Mouse (Mus musculus): Measurements from ENCODE around the gene Pttg1.

The Pttg1 gene

GRCm38 (mm10) chr11:43425824-43426413 is at the start of gene Pttg1:
Gene Pttg1 (minus strand): TSS chr11:43426251.
- peak; percentile 84 for DNase-seq

DNA sequence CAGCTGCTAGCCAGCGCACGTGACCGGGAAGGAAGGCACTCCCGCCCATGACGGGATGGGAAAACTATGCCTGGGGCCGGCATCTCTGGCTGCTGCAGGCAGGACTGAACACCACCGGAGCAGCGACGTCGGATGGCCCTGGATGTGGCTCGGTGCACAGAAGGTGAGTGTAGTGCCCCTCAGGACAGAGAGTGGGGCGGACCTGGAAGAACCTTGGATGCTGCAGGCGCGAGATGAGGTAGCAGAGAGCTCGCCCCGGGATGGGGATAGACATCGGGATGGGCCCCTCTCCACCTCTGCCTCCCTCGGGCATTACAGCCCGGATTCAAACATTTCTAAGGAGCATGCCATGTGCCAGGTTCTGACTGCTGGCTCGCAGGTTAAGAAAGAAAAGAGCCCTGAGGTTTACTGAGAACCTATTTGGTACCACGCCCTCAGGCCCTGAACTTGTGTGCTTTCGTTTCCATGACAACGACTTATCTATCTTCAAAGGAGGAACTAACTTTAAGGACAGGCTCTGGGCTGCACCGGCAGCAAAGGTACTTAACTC is 48.2 kb upstream of the Pttg1 start, which contains the start of gene C1qtnf2:
C1qtnf2 (plus strand) TSS at position 52 of the 550 bp plus-strand sequence.
- no peak for DNase-seq

DNA sequence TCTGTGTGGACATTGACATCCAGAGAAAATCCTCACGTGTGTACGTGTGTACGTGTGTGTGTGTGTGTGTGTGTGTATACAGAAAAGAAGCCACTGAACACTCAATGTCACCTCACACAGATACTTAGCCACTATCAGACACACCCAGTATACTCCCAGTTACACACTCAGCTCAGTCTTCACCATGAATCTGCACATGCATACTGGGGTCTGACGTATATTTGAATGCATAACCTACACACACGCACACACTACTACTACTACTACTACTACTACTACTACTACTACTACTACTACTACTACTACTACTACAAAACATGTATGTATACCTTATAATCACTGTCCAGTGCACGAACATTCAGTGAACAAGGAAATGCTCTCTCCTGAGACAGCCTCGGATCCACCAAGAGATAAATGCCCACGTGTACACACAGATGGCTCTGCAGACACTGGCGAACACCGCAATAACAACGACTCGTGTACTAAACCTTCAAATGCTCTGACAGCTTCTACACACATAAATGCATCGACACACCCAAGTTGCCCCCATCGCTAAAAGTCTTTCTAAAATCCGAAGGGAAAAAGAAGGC is 47.7 kb upstream of the Pttg1 start:
- no peak for DNase-seq

- no peak for DNase-seq
Observed at GRCm38 (mm10) chr11:43473115-43473514, 47.1 kb upstream of the Pttg1 start.

GRCm38 (mm10) chr11:43470881-43471820 is 45.1 kb upstream of the Pttg1 start:
- DNase-seq: no peak

DNA sequence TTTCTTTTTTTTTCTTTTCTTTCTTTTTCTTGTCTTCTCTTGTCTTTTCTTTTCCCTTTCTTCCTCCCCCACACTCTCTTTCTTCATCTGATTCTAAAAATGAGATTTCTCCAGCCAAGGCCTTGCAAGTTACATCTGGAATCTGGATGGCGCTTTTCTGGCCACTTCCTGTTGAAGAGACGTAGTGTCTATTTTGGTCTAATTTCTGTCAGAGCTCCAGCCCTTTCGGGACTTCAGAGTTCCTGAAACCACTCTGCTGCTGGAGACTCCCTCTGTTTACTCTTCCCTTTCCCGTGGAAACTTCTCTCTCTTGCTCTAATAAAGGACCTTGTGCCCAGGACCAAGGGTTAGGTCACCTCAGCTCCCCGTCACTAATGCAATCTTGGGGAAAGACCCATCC is 44.1 kb upstream of the Pttg1 start:
- no peak for DNase-seq

- no peak for DNase-seq
Observed at GRCm38 (mm10) chr11:43463204-43463603, 37.2 kb upstream of the Pttg1 start.

DNA sequence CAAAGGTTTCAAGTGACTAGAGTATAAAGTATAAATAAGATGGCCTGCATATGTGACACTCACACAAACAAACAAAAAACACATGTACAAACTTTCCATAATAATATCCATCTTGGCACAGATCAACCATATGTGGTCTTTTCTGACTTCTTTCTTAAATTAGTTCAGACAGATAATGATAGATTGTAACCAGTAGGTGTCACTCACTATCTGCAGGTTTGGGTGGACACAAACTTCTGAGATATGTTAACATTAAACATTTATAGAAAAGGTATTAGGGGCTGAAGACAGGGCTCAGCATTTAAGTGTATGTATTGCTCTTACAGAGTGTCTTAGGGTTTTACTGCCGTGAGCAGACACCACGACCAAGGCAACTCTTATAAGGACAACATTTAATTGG is 26.2 kb upstream of the Pttg1 start:
- no peak for DNase-seq

GRCm38 (mm10) chr11:43451322-43451721 is 25.3 kb upstream of the Pttg1 start:
- no peak for DNase-seq

- no peak for DNase-seq
Observed at GRCm38 (mm10) chr11:43449916-43450315, 23.9 kb upstream of the Pttg1 start.

DNA sequence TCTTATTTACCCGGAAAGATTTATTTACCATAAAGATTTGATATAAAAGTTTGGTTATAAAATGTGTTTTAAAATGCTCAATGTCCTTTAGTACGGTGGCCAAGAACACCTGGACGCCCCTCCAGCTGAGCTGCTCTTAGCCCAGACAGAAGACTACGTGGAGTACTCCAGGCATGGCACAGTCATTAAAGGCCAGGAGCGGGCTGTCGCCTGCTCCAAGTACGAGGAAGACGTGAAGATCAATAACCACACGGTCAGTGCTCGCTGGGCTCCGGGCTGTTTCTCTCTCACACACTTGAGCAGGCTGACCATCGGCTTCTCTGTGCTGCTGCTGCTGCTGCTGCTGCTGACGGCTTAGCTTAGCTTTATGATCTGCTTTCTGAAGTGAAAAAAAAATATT is 17.1 kb upstream of the Pttg1 start:
- DNase-seq: no peak

GRCm38 (mm10) chr11:43441121-43441520 is 15.1 kb upstream of the Pttg1 start:
- DNase-seq: no peak

- no peak for DNase-seq
Observed at GRCm38 (mm10) chr11:43434024-43434407, 8.0 kb upstream of the Pttg1 start.

DNA sequence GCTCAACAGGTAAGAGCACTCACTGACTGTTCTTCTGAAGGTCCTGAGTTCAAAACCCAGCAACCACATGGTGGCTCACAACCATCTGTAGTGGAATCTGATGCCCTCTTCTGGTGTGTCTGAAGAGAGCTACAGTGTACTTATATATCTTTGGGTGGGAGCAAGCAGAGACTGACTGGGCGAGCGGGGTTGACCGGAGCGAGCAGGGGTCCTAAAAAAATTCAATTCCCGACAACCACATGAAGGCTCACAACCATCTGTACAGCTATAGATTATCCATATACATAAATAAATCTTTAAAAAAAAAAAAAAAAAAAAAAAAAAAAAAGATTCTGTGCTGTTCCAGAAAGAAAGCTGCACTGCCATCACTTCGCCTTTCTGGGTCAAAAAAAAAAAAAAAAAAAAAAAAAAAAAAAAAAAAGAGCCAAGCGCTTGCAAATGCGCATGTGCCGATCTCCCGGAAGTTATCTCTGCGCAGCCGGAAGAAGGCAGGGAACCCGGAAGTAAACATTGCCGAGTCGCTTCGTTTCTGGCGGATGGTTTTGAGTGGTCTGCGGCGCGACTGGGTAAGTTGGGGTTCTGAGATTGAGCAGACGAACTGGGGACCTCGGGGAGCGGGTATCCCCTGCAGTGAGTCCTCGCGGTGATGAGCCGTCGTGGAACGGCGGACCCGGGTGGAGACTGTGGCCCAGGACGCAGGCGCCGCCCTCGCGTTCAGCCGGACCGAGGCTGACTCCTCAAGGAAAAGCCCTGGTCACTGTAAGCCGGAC is 7.4 kb upstream of the Pttg1 start, which contains the start of gene Slu7:
Slu7 (plus strand) TSS at position 491 of the 770 bp plus-strand sequence.
- DNase-seq: peak; percentile 56

DNA sequence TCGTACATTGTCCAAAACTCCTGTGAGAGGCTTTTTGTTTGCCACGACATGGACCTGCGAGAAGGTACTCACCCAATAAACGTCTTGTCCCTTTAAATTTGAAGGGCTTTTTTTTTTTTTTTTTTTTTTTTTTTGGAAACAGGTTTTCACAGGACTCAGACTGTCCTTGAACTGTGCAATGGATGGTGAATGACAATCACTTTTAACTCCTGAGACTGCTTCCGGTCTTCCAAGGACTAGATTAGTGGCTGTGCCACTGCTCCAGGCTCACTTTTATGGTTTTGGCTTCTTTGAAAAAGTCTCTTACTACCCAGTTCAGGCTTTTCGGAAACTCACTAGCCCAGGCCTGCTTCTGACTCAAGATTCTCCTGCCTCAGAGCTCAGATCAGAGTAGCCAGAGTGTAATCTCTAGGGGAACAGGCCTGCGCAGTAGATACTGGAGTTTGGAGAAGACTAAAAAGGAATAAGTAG is 398 bp upstream of the Pttg1 start:
- peak; percentile 26 for DNase-seq

DNA sequence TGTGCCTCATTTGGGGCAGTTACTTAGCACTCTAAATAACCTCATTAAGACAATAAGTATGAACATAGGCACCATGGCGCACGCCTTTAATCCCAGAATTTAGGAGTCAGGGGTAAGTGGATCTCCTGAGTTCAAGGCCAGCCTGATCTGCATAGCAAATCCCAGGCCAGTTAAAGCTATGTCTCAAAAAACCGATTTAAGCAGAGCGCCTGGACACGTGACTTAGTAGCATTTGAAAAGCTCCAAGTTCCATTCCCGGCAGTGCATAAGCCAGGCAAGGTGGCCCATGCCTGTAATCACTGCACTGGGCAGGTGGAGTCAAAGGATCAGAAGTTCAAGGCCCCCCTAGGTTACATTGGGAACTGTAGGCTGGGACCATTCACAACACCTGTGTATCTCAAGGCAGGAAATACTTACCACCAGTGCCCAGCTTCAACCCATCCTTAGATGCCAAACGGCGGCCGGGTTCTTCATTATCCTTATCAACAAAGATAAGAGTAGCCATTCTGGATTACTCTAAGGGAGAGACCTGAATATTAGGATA is 813 bp downstream of the Pttg1 start:
- no peak for DNase-seq

GRCm38 (mm10) chr11:43424386-43424785 is 1.7 kb downstream of the Pttg1 start:
- no peak for DNase-seq

- DNase-seq: no peak
Observed at GRCm38 (mm10) chr11:43417201-43417600, 8.8 kb downstream of the Pttg1 start.

DNA sequence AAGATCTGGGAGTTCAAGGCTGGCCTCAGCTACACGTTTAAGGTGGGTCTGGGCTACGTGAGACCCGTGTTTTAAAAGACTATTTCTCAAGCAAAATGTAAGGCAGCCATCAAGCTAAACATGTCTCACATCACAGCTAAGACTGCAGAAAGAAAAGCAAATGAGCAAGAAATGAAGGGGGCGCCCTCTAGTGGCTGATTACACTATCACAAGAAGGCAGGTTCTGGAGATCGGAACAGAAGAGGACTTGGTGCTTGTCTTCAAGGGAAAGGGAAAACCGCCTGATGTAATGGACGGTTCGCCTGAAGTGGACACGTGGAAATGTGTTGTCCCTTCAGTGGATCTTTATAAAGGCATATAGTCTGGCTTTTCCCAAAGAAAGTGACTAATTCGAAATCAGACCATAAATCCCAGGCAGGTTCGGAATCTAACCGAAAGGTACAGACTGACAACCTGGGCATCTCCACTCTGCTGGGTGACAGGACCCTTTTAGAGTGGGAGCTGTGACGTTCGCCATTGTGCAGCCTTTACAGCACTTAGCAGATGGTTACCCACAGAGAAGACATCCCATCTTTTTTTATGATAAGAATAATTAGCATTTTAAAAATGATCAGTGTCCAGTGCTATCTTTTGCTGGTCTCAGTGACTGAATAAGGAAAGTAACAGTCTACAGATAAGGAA is 13.1 kb downstream of the Pttg1 start:
- peak; percentile 43 for DNase-seq

DNA sequence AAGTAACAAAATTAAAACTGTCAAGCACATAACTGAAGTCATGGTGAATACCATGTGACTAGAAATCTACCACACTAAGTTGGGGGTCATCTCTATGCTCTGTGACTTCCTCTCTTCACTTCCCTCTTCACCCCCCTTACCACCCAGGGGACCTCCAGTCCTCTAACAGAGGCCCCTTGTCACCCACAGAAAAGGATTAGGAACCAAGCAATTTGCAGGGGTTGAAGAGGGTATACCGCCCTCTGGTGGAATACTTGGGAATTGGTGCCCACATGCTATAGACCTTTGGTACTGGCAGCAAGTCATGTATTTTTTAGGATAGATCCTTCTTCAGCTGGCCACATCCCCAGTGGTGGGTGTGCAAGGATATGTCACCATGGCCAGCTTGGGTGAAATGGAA is 14.6 kb downstream of the Pttg1 start:
- peak; percentile 49 for DNase-seq

GRCm38 (mm10) chr11:43410291-43410690 is 15.8 kb downstream of the Pttg1 start:
- no peak for DNase-seq

DNA sequence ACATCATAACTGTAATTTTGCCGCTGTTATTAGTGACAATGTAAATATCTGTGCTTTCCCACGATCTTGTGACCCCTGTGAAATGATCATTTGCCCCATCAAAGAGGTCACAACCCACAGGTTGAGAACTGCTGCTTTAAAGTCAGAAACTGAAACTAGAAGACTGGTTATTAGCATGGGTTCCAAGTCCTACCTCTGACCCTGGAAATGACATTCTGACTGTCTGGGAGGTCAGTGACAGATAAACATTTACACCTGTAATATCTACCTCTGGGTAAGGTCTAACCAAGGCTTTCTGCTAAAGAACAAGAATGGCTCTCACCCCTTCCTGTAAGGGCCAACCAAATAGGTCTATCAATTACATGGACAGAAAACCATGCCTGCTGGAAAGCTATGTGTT is 17.2 kb downstream of the Pttg1 start:
- no peak for DNase-seq
